Mouse (Mus musculus) limb, embryonic 11.5 days (tissue): ENCODE results near the gene Spsb1. TPM values are rescaled to one million over a fixed set of nuclear protein-coding genes. Genes with fewer than 3 reads are reported as not detected.

Experiments
- ATAC-seq: fragments of 200-750 bp; cut with Nextera tagmentation; 2 replicates; pipeline ENCODE4 v1.8.0; 2017; ENCODE audit warnings: low read depth; ENCODE audit not compliant: insufficient number of reproducible peaks, low FRiP score, low TSS enrichment
- DNase-seq: peaks from one replicate; pipeline ENCODE4 v3.0.0-alpha.2; 2015; ENCODE audit warnings: low spot score
- H3K27ac ChIP-seq: fragments of 300-500 bp; sonication (generic); replicated peaks from 2 replicates; pipeline ENCODE4 v1.5.1; 2014; ENCODE audit warnings: low read depth, mild to moderate bottlenecking, low read length
- H3K27me3 ChIP-seq: fragments of 300-500 bp; sonication (generic); 2 replicates; pipeline ENCODE4 v1.6.1; 2014; ENCODE audit warnings: mild to moderate bottlenecking, low read length, mixed read lengths; ENCODE audit not compliant: control insufficient read depth, insufficient read depth
- H3K36me3 ChIP-seq: fragments of 300-500 bp; sonication (generic); 2 replicates; pipeline ENCODE4 v1.6.1; 2014; ENCODE audit warnings: mild to moderate bottlenecking, low read length, moderate library complexity, mixed read lengths; ENCODE audit not compliant: control insufficient read depth, insufficient read depth
- H3K4me1 ChIP-seq: fragments of 300-500 bp; sonication (generic); 2 replicates; pipeline ENCODE4 v1.6.1; 2014; ENCODE audit warnings: low read length, mixed read lengths; ENCODE audit not compliant: control insufficient read depth, insufficient read depth
- H3K4me2 ChIP-seq: fragments of 300-500 bp; sonication (generic); 2 replicates; pipeline ENCODE4 v1.6.1; 2014; ENCODE audit warnings: low read depth, mild to moderate bottlenecking, moderate library complexity; ENCODE audit not compliant: severe bottlenecking
- H3K4me3 ChIP-seq: fragments of 300-500 bp; sonication (generic); 2 replicates; pipeline ENCODE4 v1.5.1; 2014; ENCODE audit warnings: low read depth, low read length
- H3K9ac ChIP-seq: fragments of 300-500 bp; sonication (generic); 2 replicates; pipeline ENCODE4 v1.6.1; 2014; ENCODE audit warnings: mild to moderate bottlenecking, low read length
- H3K9me3 ChIP-seq: fragments of 300-500 bp; sonication (generic); 2 replicates; pipeline ENCODE4 v1.6.1; 2016; ENCODE audit warnings: low read length; ENCODE audit not compliant: control insufficient read depth
- WGBS: fragments of 180-500 bp; shearing (Covaris S2); extraction: QIAGEN DNeasy Blood & Tissue Kit; methylation state at CpG from one replicate; pipeline ENCODE4 v1.1.7; 2014; 5-methylcytosine and 5-hydroxymethylcytosine counted together
- polyA plus RNA-seq: library from polyadenylated mRNA; unstranded; fragments of >200 nt; fragmentation: Nextera tagmentation; extraction: Ambion mirVana; gene quantifications from 2 replicates; pipeline ENCODE4 v1.2.1, GENCODE M21; 2014

The Spsb1 gene
- polyA plus RNA-seq, 1 experiment from 2014 or later = 16.4 TPM

- Histone ChIP-seq H3K4me1 (peaks cover 44% of the 10 kb centered on the region), H3K27me3 (no peaks in the 10 kb centered on the region), H3K36me3 (no peaks in the 10 kb centered on the region), H3K9me3 (0 out of 2 replicates have a peak, but pooled peaks cover 2% of the 10 kb centered on the region), H3K4me3 (no peak overlapping the region), H3K27ac (peak overlapping the region; percentile 84), H3K9ac (no peak overlapping the region), H3K4me2 (no peak overlapping the region)
- no peak for ATAC-seq
- DNase-seq = no peak
- 70% methylated on average over 4 of the region's 5 CpGs for WGBS
These were observed 31.8 kb downstream of the Spsb1 start for GRCm38 (mm10) chr4:149923014-149923413.

- no peaks in the 10 kb centered on the region for H3K27me3 ChIP-seq
- peak overlapping the region; percentile 84 for H3K27ac ChIP-seq
- no peaks in the 10 kb centered on the region for H3K36me3 ChIP-seq
- H3K9ac ChIP-seq = peak overlapping the region; percentile 31; the same call in 1 of the 2 replicates
- H3K4me1 ChIP-seq = peaks cover 50% of the 10 kb centered on the region
- ATAC-seq (peak; percentile 44; the same call in 1 of the 2 replicates), DNase-seq (peak; percentile 82)
- 20% methylated on average over 14 of the region's 14 CpGs for WGBS
- no peak overlapping the region for H3K4me3 ChIP-seq
- 0 out of 2 replicates have a peak, but pooled peaks cover 2% of the 10 kb centered on the region for H3K9me3 ChIP-seq
- H3K4me2 ChIP-seq = no peak overlapping the region
These were observed 32.6 kb downstream of the Spsb1 start for GRCm38 (mm10) chr4:149922121-149922718.

- ATAC-seq (no peak), DNase-seq (peak; percentile 52)
- H3K4me3 ChIP-seq = no peak overlapping the region
- H3K36me3 ChIP-seq = no peaks in the 10 kb centered on the region
- no peak overlapping the region; the same call in 1 of the 2 replicates for H3K4me2 ChIP-seq
- no peaks in the 10 kb centered on the region for H3K27me3 ChIP-seq
- no peak overlapping the region for H3K9ac ChIP-seq
- H3K9me3 ChIP-seq = 0 out of 2 replicates have a peak, but pooled peaks cover 2% of the 10 kb centered on the region
- WGBS = 42% methylated on average over 12 of the region's 12 CpGs
- H3K27ac ChIP-seq = peak overlapping the region; percentile 9
- peaks cover 61% of the 10 kb centered on the region for H3K4me1 ChIP-seq
These were observed 34.0 kb downstream of the Spsb1 start for GRCm38 (mm10) chr4:149920886-149921285.

- Histone ChIP-seq H3K36me3 (no peaks in the 10 kb centered on the region), H3K4me1 (peaks cover 77% of the 10 kb centered on the region)
These were observed 36.3 kb downstream of the Spsb1 start for GRCm38 (mm10) chr4:149918455-149919070.

DNA sequence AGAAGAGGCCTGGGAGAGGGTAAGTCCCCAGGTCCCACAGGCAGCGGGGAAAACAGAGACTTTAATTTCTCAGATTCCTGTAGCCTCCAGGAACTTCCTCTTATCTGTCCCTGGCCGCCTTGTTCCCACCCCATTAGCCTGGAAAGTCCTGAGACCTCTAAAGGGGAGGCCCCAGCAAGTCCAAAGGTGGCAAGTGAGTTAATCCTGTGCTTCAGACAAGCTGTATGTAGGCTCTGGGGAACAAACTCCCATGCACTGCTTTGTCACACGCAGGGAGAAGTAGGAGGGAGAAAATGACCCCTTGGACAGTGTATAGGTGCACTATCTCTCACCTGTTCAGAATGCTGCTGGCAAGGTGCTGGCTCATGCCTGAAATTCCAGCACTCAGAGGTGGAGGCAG, 38.0 kb downstream of the Spsb1 start:
- 0 out of 2 replicates have a peak, but pooled peaks cover 2% of the 10 kb centered on the region for H3K9me3 ChIP-seq
- 0 out of 2 replicates have a peak overlapping the region, but pooled peaks have one; percentile 18 for H3K27ac ChIP-seq
- H3K4me1 ChIP-seq = peaks cover 76% of the 10 kb centered on the region
- peak overlapping the region; percentile 9; the same call in 1 of the 2 replicates for H3K9ac ChIP-seq
- no peaks in the 10 kb centered on the region for H3K27me3 ChIP-seq
- ATAC-seq = no peak
- H3K4me2 ChIP-seq = no peak overlapping the region
- H3K4me3 ChIP-seq = no peak overlapping the region
- DNase-seq = no peak
- no peaks in the 10 kb centered on the region for H3K36me3 ChIP-seq
- 60% methylated on average over 3 of the region's 3 CpGs for WGBS

More at GRCm38 (mm10) chr4:149918455-149919070, 36.3 kb downstream of the Spsb1 start:
- H3K27me3 ChIP-seq = no peaks in the 10 kb centered on the region
- ATAC-seq (no peak), DNase-seq (no peak)
- no peak overlapping the region for H3K4me2 ChIP-seq
- peak overlapping the region; percentile 43; the same call in 1 of the 2 replicates for H3K9ac ChIP-seq
- WGBS = 88% methylated on average over 15 of the region's 15 CpGs
- no peak overlapping the region for H3K27ac ChIP-seq
- no peak overlapping the region for H3K4me3 ChIP-seq
- H3K9me3 ChIP-seq = 0 out of 2 replicates have a peak, but pooled peaks cover 2% of the 10 kb centered on the region

GRCm38 (mm10) chr4:149913709-149914370, 41.0 kb downstream of the Spsb1 start:
- no peaks in the 10 kb centered on the region for H3K36me3 ChIP-seq
- no peak overlapping the region for H3K9ac ChIP-seq
- peaks cover 60% of the 10 kb centered on the region for H3K4me1 ChIP-seq
- 44% methylated on average over 7 of the region's 7 CpGs for WGBS
- peak; percentile 60 for DNase-seq
- ATAC-seq = peak; percentile 61; the same call in 1 of the 2 replicates
- peak overlapping the region; percentile 89 for H3K27ac ChIP-seq
- 0 out of 2 replicates have a peak overlapping the region, but pooled peaks have one; percentile 7 for H3K4me2 ChIP-seq
- H3K27me3 ChIP-seq = no peaks in the 10 kb centered on the region
- no peaks in the 10 kb centered on the region for H3K9me3 ChIP-seq
- no peak overlapping the region for H3K4me3 ChIP-seq

DNA sequence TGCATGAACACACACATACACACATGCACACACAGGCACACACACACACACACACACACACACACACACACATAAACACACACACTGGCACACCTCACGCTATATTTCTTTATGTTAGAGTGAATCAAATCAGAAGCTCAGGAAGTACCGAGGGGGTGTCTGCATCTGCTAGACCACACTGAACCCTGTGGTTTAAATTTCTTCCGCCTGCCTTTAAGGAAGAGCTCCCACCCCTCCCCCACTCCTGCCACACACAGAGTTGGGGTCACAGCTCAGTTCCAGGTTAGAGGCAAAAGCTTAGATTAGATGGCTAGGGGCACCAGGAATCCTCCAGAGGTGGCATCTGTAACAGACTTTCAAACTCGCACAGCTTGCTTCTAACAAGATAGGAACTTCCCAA, 42.4 kb downstream of the Spsb1 start:
- DNase-seq (no peak), ATAC-seq (no peak)
- Histone ChIP-seq H3K27ac (peak overlapping the region; percentile 89), H3K4me3 (no peak overlapping the region), H3K36me3 (no peaks in the 10 kb centered on the region), H3K9ac (no peak overlapping the region), H3K9me3 (no peaks in the 10 kb centered on the region), H3K4me1 (peaks cover 47% of the 10 kb centered on the region), H3K27me3 (no peaks in the 10 kb centered on the region), H3K4me2 (no peak overlapping the region; the same call in 1 of the 2 replicates)
- whole genome bisulfite sequencing = 18% methylated on average over 4 of the region's 4 CpGs

DNA sequence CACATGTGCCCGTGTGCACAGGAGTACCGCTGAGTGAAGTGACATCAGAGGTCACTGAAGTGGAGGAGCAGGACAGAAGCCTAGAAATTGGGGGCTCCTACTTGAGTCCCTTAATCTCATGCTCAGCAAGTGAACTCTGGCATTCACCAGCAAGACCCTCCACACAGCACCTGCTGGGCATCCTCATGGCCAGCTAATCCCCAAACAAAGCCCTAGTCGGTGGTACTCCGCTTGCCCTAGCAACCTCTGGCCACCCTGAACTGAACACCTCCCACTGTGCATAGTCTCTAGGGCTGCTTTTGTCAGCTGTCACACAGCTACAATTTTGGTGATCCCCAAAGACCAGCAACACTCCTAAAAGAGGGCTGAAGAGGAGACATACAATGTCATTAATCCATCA, 44.3 kb downstream of the Spsb1 start:
- Histone ChIP-seq H3K4me2 (no peak overlapping the region; the same call in 1 of the 2 replicates), H3K27me3 (no peaks in the 10 kb centered on the region), H3K4me3 (no peak overlapping the region), H3K9me3 (no peaks in the 10 kb centered on the region), H3K9ac (no peak overlapping the region), H3K4me1 (peaks cover 34% of the 10 kb centered on the region), H3K27ac (no peak overlapping the region), H3K36me3 (peaks cover 1% of the 10 kb centered on the region; the same call in 1 of the 2 replicates)
- DNase-seq = no peak
- WGBS = 84% methylated on average over 4 of the region's 4 CpGs
- no peak for ATAC-seq
